Mouse (Mus musculus) midbrain, embryonic 12.5 days (tissue): Measurements from ENCODE around the gene Ceacam19. TPM values are rescaled to one million over a fixed set of nuclear protein-coding genes. Genes with fewer than 3 reads are reported as not detected.

Experiments
- ATAC-seq: fragments of 200-750 bp; cut with Nextera tagmentation; 2 replicates; pipeline ENCODE4 v1.8.0; 2017; ENCODE audit warnings: low read depth, moderate TSS enrichment, moderate library complexity; ENCODE audit not compliant: low FRiP score
- H3K27ac ChIP-seq: fragments of 300-500 bp; sonication (generic); replicated peaks from 2 replicates; pipeline ENCODE4 v1.5.1; 2016; ENCODE audit warnings: mild to moderate bottlenecking
- H3K27me3 ChIP-seq: fragments of 300-500 bp; sonication (generic); 2 replicates; pipeline ENCODE4 v1.6.1; 2016; ENCODE audit warnings: mild to moderate bottlenecking
- H3K36me3 ChIP-seq: fragments of 300-500 bp; sonication (generic); 2 replicates; pipeline ENCODE4 v1.6.1; 2016
- H3K4me1 ChIP-seq: fragments of 300-500 bp; sonication (generic); 2 replicates; pipeline ENCODE4 v1.6.1; 2016
- H3K4me2 ChIP-seq: fragments of 300-500 bp; sonication (generic); replicated peaks from 2 replicates; pipeline ENCODE4 v1.6.1; 2016; ENCODE audit warnings: mild to moderate bottlenecking, moderate library complexity
- H3K4me3 ChIP-seq: fragments of 300-500 bp; sonication (generic); 2 replicates; pipeline ENCODE4 v1.5.1; 2016; ENCODE audit warnings: mild to moderate bottlenecking
- H3K9ac ChIP-seq: fragments of 300-500 bp; sonication (generic); replicated peaks from 2 replicates; pipeline ENCODE4 v1.6.1; 2016; ENCODE audit warnings: mild to moderate bottlenecking, moderate library complexity
- H3K9me3 ChIP-seq: fragments of 300-500 bp; sonication (generic); 2 replicates; pipeline ENCODE4 v1.6.1; 2016; ENCODE audit warnings: mild to moderate bottlenecking
- WGBS: fragments of 180-500 bp; shearing (Covaris S2); methylation state at CpG from one replicate; pipeline ENCODE4 v1.1.7; 2016; 5-methylcytosine and 5-hydroxymethylcytosine counted together
- polyA plus RNA-seq: library from polyadenylated mRNA; unstranded; fragments of >200 nt; fragmentation: Nextera tagmentation; extraction: Ambion mirVana; gene quantifications from 2 replicates; pipeline ENCODE4 v1.2.1, GENCODE M21; 2016

Gene Ceacam19
- polyA plus RNA-seq, 1 experiment from 2014 or later, result not detected

GRCm38 (mm10) chr7:19875948-19876682, 11.7 kb downstream of the Ceacam19 start:
- H3K4me3 ChIP-seq, result no peak overlapping the region
- no peaks in the 10 kb centered on the region for H3K4me1 ChIP-seq
- no peaks in the 10 kb centered on the region for H3K27me3 ChIP-seq
- H3K36me3 ChIP-seq, result no peaks in the 10 kb centered on the region
- H3K27ac ChIP-seq, result no peak overlapping the region
- H3K9me3 ChIP-seq, result no peaks in the 10 kb centered on the region
- peak; percentile 17; the same call in 1 of the 2 replicates for ATAC-seq
- no peak overlapping the region for H3K4me2 ChIP-seq
- WGBS, result 54% methylated on average over 13 of the region's 13 CpGs
- H3K9ac ChIP-seq, result no peak overlapping the region

DNA sequence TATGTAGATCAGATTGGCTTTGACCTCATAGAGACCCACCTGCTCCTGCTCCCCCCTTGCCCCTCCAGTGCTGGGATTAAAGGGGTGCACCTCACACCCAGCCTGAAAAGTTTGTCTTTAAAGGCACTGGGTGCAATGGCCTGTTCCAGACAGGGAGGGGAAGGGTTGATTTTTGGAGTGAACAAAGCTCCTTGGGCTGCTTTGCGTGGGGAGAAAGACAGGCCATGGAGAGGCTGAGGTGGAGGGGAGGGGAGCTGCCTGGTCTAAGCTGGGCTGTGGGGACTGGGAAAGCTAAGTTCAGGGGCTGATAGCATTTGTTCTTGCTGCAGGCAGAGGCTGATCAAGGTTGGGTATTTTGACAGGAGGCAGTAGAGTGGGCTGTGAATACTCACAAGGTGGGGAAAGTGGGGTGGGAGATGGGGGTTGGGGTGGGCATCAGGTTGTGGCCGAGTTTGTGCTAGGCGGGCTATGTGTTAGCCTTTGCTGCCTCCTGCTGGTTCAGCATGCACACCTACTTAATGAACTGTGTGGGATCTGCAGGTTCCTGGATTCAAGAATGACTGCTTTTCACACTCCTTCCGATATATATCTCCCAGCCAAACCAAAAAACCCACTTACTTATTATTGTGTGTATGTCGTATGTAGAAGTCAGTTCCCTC, 15.7 kb downstream of the Ceacam19 start:
- Histone ChIP-seq H3K4me3 (no peak overlapping the region), H3K4me1 (no peaks in the 10 kb centered on the region), H3K9ac (no peak overlapping the region), H3K4me2 (no peak overlapping the region), H3K27ac (no peak overlapping the region), H3K9me3 (no peaks in the 10 kb centered on the region), H3K36me3 (no peaks in the 10 kb centered on the region), H3K27me3 (no peaks in the 10 kb centered on the region)
- 47% methylated on average over 5 of the region's 5 CpGs for WGBS
- no peak for ATAC-seq

DNA sequence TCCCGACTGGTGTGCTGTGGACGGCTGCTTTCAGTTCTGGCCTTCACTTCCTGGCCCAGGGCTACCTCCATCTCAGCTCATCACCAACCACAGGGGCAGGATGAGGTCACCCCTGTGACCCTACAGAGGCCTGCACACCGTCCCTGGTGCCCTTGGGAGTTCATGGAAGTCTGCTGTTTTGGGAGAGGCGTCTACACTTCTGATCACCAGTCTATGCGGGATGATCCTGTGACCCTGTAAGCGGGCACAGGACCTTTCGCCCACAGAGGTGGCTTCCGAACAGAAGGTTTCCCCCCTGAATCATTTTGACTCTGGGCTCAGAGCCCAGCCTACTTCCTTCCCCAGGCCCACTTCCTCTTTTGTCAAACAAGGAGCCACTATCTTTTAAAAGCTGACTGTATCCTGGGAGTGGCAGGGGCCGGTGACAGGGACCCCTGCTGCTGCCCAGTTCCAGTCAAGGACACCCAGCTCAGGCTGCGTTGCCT, 16.6 kb downstream of the Ceacam19 start:
- ATAC-seq, result no peak
- no peaks in the 10 kb centered on the region for H3K36me3 ChIP-seq
- H3K27me3 ChIP-seq, result no peaks in the 10 kb centered on the region
- H3K27ac ChIP-seq, result no peak overlapping the region
- 70% methylated on average over 10 of the region's 10 CpGs for WGBS
- H3K4me2 ChIP-seq, result no peak overlapping the region
- H3K9ac ChIP-seq, result no peak overlapping the region
- H3K4me3 ChIP-seq, result no peak overlapping the region
- H3K4me1 ChIP-seq, result no peaks in the 10 kb centered on the region
- no peaks in the 10 kb centered on the region for H3K9me3 ChIP-seq

GRCm38 (mm10) chr7:19867751-19868399, 19.9 kb downstream of the Ceacam19 start:
- no peak for ATAC-seq
- Histone ChIP-seq H3K27me3 (no peaks in the 10 kb centered on the region), H3K4me1 (no peaks in the 10 kb centered on the region), H3K36me3 (no peaks in the 10 kb centered on the region), H3K27ac (no peak overlapping the region), H3K4me2 (no peak overlapping the region), H3K4me3 (no peak overlapping the region), H3K9ac (no peak overlapping the region), H3K9me3 (no peaks in the 10 kb centered on the region)
- WGBS, result 86% methylated on average over 16 of the region's 16 CpGs

DNA sequence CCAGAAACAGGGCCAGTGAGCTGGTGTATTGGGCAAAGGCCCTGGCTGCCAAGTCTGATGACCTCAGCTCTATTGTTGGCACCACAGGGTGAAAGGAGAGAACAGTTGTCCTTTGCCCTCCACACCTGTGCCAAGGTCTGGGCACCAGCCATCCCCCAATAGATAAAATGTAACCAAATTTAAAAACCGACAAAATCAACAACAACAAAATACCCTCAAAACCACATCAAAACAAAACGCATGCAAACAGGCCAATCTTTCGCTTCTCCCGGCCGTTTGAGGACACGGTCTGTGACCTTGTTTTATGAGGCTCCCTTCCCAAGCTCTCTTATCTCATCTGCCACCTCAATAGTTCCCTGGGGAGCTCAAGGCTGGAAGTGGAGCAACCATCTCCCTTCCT, 21.3 kb downstream of the Ceacam19 start:
- no peak overlapping the region for H3K4me3 ChIP-seq

GRCm38 (mm10) chr7:19865246-19866036, 22.3 kb downstream of the Ceacam19 start:
- H3K36me3 ChIP-seq, result no peaks in the 10 kb centered on the region
- no peak overlapping the region for H3K4me2 ChIP-seq
- no peak for ATAC-seq
- no peaks in the 10 kb centered on the region for H3K4me1 ChIP-seq
- H3K27ac ChIP-seq, result no peak overlapping the region
- no peak overlapping the region for H3K4me3 ChIP-seq
- H3K9ac ChIP-seq, result no peak overlapping the region
- WGBS, result 85% methylated on average over 8 of the region's 8 CpGs
- no peaks in the 10 kb centered on the region for H3K9me3 ChIP-seq
- H3K27me3 ChIP-seq, result no peaks in the 10 kb centered on the region

More for the DNA sequence above, 21.3 kb downstream of the Ceacam19 start:
- Histone ChIP-seq H3K4me1 (no peaks in the 10 kb centered on the region), H3K4me2 (no peak overlapping the region), H3K27ac (no peak overlapping the region), H3K9ac (no peak overlapping the region), H3K9me3 (no peaks in the 10 kb centered on the region), H3K27me3 (no peaks in the 10 kb centered on the region), H3K36me3 (no peaks in the 10 kb centered on the region)
- no peak for ATAC-seq
- WGBS, result 88% methylated on average over 6 of the region's 6 CpGs

DNA sequence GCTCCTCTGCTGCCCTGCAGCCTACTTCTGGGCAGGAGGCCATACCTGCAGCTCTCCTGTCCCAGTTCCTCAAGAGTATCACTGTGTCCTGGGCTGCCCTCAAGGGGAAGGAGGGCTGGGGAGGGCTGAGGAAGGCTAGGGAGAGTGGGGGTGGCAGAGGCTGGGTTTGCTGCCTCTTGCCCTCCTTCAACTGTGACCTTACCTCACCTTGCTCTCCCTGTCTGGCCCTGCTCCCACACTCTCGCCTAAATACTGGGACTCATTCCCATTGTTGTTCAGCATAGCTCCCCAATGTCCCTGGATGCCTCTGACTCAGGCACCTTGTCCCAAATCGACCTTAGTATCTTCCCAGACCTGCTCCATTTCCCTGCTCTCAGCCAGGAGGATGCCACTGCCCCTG, 23.5 kb downstream of the Ceacam19 start:
- Histone ChIP-seq H3K4me2 (no peak overlapping the region), H3K9ac (no peak overlapping the region), H3K4me1 (no peaks in the 10 kb centered on the region), H3K4me3 (no peak overlapping the region), H3K36me3 (no peaks in the 10 kb centered on the region), H3K27me3 (no peaks in the 10 kb centered on the region), H3K27ac (no peak overlapping the region), H3K9me3 (no peaks in the 10 kb centered on the region)
- ATAC-seq, result no peak
- WGBS, result 36% methylated on average over 2 of the region's 2 CpGs

DNA sequence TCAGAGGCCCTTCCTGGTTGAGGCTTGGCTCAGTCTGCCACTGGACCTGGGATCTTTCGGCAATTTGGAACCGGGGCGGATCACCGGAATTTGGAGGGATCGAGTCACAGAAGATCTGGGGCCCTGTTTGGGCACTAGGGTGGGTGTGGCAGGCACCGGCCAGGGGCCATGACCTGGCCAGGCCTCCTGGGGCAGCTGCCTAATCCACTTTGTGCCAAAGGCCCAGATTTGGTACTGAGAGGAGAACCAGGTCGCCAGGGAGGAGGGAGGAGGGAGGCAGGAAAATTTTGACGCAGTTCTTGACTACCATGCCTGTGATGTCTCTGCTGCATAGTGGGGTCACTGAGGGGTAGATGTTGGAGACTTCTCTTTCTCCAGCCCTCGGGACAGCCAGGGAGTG, 26.6 kb downstream of the Ceacam19 start, which contains the start of gene Ceacam16:
Gene Ceacam16, minus strand, starts transcription at position 101 of the 400 bp plus-strand sequence.
- no peaks in the 10 kb centered on the region for H3K9me3 ChIP-seq
- no peak within 1 kb of the TSS for H3K9ac ChIP-seq
- no peak within 1 kb of the TSS for H3K27ac ChIP-seq
- no peaks in the 10 kb centered on the region for H3K36me3 ChIP-seq
- 82% methylated on average over 9 of the region's 9 CpGs for WGBS
- no peaks in the 10 kb centered on the region for H3K27me3 ChIP-seq
- no peak within 1 kb of the TSS for H3K4me2 ChIP-seq
- H3K4me3 ChIP-seq, result no peak within 1 kb of the TSS
- no peaks in the 10 kb centered on the region for H3K4me1 ChIP-seq
- ATAC-seq, result no peak

DNA sequence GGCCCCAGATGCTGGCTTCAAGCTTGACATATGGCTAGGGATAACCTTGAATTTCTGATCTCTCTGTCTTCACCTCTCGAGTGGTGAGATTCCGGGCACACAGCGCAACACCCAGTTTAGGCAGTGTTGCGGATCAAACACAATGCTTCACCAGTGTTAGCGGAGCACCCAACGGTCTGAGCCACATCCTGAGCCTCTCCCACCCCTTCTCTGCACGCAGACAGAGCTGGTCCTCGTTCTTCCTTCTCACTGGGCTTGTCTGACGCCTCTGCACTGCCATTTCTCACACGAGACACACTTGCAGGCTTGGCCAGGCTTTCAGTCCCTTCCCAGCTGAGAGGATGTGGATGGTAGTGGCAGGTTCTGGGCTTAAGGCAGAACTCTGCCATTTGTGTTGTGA, 28.0 kb downstream of the Ceacam19 start:
- Histone ChIP-seq H3K9me3 (no peaks in the 10 kb centered on the region), H3K36me3 (no peaks in the 10 kb centered on the region), H3K4me3 (no peak overlapping the region), H3K4me1 (no peaks in the 10 kb centered on the region), H3K9ac (no peak overlapping the region), H3K27me3 (no peaks in the 10 kb centered on the region), H3K27ac (no peak overlapping the region), H3K4me2 (no peak overlapping the region)
- ATAC-seq, result no peak
- WGBS, result 82% methylated on average over 10 of the region's 10 CpGs

GRCm38 (mm10) chr7:19856283-19856682, 31.5 kb downstream of the Ceacam19 start:
- Histone ChIP-seq H3K4me3 (no peak overlapping the region), H3K27ac (no peak overlapping the region), H3K27me3 (peaks cover 17% of the 10 kb centered on the region), H3K9ac (no peak overlapping the region), H3K4me1 (no peaks in the 10 kb centered on the region), H3K9me3 (no peaks in the 10 kb centered on the region), H3K36me3 (no peaks in the 10 kb centered on the region), H3K4me2 (no peak overlapping the region)
- no peak for ATAC-seq
- WGBS, result 84% methylated on average over 6 of the region's 6 CpGs

GRCm38 (mm10) chr7:19855663-19856062, 32.1 kb downstream of the Ceacam19 start:
- ATAC-seq, result no peak
- 86% methylated on average over 5 of the region's 5 CpGs for WGBS

More at GRCm38 (mm10) chr7:19855663-19856062, 32.1 kb downstream of the Ceacam19 start:
- Histone ChIP-seq H3K4me2 (no peak overlapping the region), H3K4me3 (no peak overlapping the region), H3K36me3 (no peaks in the 10 kb centered on the region), H3K27me3 (peaks cover 20% of the 10 kb centered on the region), H3K4me1 (no peaks in the 10 kb centered on the region), H3K9me3 (no peaks in the 10 kb centered on the region), H3K9ac (no peak overlapping the region), H3K27ac (no peak overlapping the region)
